Comparison of ENCODE assay signal across 10 mouse cellular contexts in the genomic region with DNA sequence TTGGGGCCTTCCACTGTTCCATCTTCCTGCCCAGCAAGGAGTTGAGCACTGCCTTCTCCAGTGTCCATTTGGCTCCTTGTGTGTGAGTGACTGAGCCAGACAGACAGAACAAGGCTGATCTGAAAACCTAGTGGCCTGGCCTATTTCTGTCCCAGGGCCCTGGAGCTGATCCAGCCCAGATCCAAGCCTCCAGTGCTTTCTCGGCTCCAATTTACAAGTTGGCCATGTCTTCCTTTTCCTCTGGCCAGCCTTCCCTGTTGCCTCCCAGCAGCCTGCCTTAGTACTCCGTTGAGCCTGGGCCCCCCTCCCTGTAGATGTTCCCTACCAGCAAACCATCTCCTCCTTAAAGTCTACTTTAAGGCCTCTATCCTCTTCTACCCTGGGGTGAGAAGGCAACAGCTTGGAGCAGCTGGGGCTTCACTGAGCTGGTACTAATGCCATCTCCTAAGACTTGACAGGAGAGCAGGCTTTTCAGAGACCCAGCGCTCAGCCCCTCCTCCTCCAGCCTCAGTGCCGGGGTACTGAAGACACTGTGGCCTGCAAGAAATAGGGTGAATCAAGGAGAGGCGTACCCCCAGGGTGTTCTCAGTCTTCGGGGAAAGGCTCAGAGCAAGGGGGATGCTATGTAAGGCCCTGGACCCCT.
DNase-seq lines count a peak whose midpoint lies in the region; ATAC-seq lines count a peak whose summit lies in the region.
"Had no signal": no experiment of that assay in that cellular context is flagged by ENCODE, and none has a peak within 500 bp of the region (broad histone marks: within the 10 kb centered on the region; RNA-seq: fewer than 3 reads in every experiment).

No protein-coding gene starts in this region.

- DNase-seq in hindbrain, embryonic 10.5 days (ENCODE audit: low spot score), result no peak
- DNase-seq in right cerebral cortex, postnatal 10 days (ENCODE audit: low spot score in 2 of 2), result peak; percentile 49 to 51
- no peak for DNase-seq in right cerebral cortex, postnatal 14 days
- DNase-seq in gastrocnemius, adult 18-20 months (ENCODE audit: low spot score), result peak; percentile 78
- peak; percentile 13 for DNase-seq in retina, embryonic 14.5 days (ENCODE audit: low spot score)
- DNase-seq in testis, postnatal 10 days (ENCODE audit: low spot score), result no peak
- DNase-seq: liver, embryonic 13.5 days; midbrain, embryonic 14.5 days had no signal

- H3K4me1 ChIP-seq in hindbrain, embryonic 16.5 days (ENCODE audit: control insufficient read depth, insufficient read depth, low read depth, low read length), result no peaks in the 10 kb centered on the region
- H3K4me1 ChIP-seq in hindbrain, embryonic 10.5 days (replicated peaks), result no peaks in the 10 kb centered on the region; the same call in 1 of the 2 replicates
- no peaks in the 10 kb centered on the region for H3K4me1 ChIP-seq in liver, embryonic 12.5 days
- H3K4me1 ChIP-seq: liver, embryonic 13.5 days had no signal

- peaks cover 2% of the 10 kb centered on the region; the same call in 1 of the 2 replicates for H3K27me3 ChIP-seq in hindbrain, embryonic 16.5 days (replicated peaks; ENCODE audit: control insufficient read depth, insufficient read depth, low read length)
- H3K27me3 ChIP-seq in hindbrain, embryonic 10.5 days (ENCODE audit: insufficient read depth, poor library complexity, severe bottlenecking), result peaks cover 100% of the 10 kb centered on the region
- H3K27me3 ChIP-seq in liver, embryonic 12.5 days (replicated peaks), result peaks cover 77% of the 10 kb centered on the region

- no peak overlapping the region for H3K4me3 ChIP-seq in hindbrain, embryonic 16.5 days (ENCODE audit: low read length)
- no peak overlapping the region for H3K4me3 ChIP-seq in hindbrain, embryonic 10.5 days
- H3K4me3 ChIP-seq in liver, embryonic 12.5 days, result no peak overlapping the region
- H3K4me3 ChIP-seq: liver, embryonic 13.5 days had no signal

- H3K4me2 ChIP-seq in hindbrain, embryonic 16.5 days (ENCODE audit: low read length), result no peak overlapping the region
- no peak overlapping the region for H3K4me2 ChIP-seq in liver, embryonic 12.5 days
- H3K4me2 ChIP-seq: liver, embryonic 13.5 days had no signal

- H3K9ac ChIP-seq in hindbrain, embryonic 16.5 days (ENCODE audit: low read depth, low read length), result no peak overlapping the region
- H3K9ac ChIP-seq in liver, embryonic 12.5 days, result no peak overlapping the region
- H3K9ac ChIP-seq: liver, embryonic 13.5 days had no signal

- peak; percentile 81 for ATAC-seq in hindbrain, embryonic 16.5 days
- ATAC-seq in liver, embryonic 12.5 days, result no peak

- H3K36me3 ChIP-seq in hindbrain, embryonic 16.5 days (ENCODE audit: control insufficient read depth, insufficient read depth, low read length), result no peaks in the 10 kb centered on the region
- H3K36me3 ChIP-seq in hindbrain, embryonic 10.5 days, result no peaks in the 10 kb centered on the region
- no peaks in the 10 kb centered on the region for H3K36me3 ChIP-seq in liver, embryonic 12.5 days
- H3K36me3 ChIP-seq: liver, embryonic 13.5 days had no signal

- 61% methylated on average over 6 of the region's 6 CpGs for WGBS in hindbrain, embryonic 16.5 days
- 82% methylated on average over 6 of the region's 6 CpGs for WGBS in hindbrain, embryonic 10.5 days
- 63% methylated on average over 6 of the region's 6 CpGs for WGBS in liver, embryonic 12.5 days (ENCODE audit: insufficient replicate concordance)

- H3K9me3 ChIP-seq in hindbrain, embryonic 16.5 days (ENCODE audit: control insufficient read depth, low read length), result no peaks in the 10 kb centered on the region
- H3K9me3 ChIP-seq in hindbrain, embryonic 10.5 days, result no peaks in the 10 kb centered on the region
- no peaks in the 10 kb centered on the region for H3K9me3 ChIP-seq in liver, embryonic 12.5 days (replicated peaks)
- H3K9me3 ChIP-seq: liver, embryonic 13.5 days had no signal

- no peak overlapping the region for H3K27ac ChIP-seq in hindbrain, embryonic 16.5 days (ENCODE audit: low read depth, low read length)
- H3K27ac ChIP-seq in hindbrain, embryonic 10.5 days, result no peak overlapping the region
- no peak overlapping the region for H3K27ac ChIP-seq in liver, embryonic 12.5 days
- H3K27ac ChIP-seq: liver, embryonic 13.5 days had no signal

Comparison
In these comparisons a context has a peak if more than half of its experiments do, and no peak if none do; other contexts are left out.
1. DNase-seq: peak in right cerebral cortex, postnatal 10 days (2 of 2), gastrocnemius, adult 18-20 months (single experiment) and retina, embryonic 14.5 days (single experiment); none in hindbrain, embryonic 10.5 days (single experiment), right cerebral cortex, postnatal 14 days (single experiment) and testis, postnatal 10 days (single experiment).